ENCODE assay signal across 25 mouse cellular contexts in the genomic region with DNA sequence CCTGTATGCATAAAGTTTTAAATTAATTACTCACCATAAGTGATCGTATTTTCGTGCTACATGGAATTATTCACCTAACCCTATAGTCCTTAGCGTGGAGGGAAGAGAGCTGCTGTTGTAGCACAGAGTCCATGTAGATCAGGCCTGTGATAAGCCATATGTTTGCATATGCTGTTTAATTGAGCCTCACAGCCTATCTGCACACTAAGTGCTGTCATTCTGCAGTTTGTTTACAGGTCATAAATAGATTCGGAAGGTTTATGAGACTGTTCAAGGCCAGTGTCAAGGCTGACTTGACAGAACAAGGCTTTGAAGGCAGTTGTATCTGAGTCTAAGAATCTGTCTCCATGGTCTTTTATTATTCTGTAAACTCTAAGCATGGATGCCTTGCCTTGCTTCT.
"Had no signal": no experiment of that assay in that cellular context is flagged by ENCODE, and none has a peak within 500 bp of the region (broad histone marks: within the 10 kb centered on the region; RNA-seq: fewer than 3 reads in every experiment).

No protein-coding gene starts in this region.

- H3K9ac ChIP-seq: heart, embryonic 12.5 days; hindbrain, embryonic 13.5 days; hindbrain, embryonic 15.5 days; kidney, embryonic 15.5 days; limb, embryonic 13.5 days; limb, embryonic 15.5 days; liver, embryonic 12.5 days; liver, embryonic 14.5 days had no signal

- H3K4me2 ChIP-seq: heart, embryonic 12.5 days; hindbrain, embryonic 13.5 days; hindbrain, embryonic 15.5 days; kidney, embryonic 15.5 days; limb, embryonic 13.5 days; limb, embryonic 15.5 days; liver, embryonic 12.5 days had no signal

- H3K4me1 ChIP-seq: heart, embryonic 10.5 days; heart, embryonic 12.5 days; hindbrain, embryonic 13.5 days; hindbrain, embryonic 15.5 days; kidney, embryonic 15.5 days; limb, embryonic 13.5 days; limb, embryonic 15.5 days; liver, embryonic 12.5 days had no signal

- DNase-seq: gastrocnemius, postnatal 14 days; gastrocnemius, postnatal 36 days; heart, adult 18-20 months; heart, postnatal 10 days; heart, postnatal 36 days; kidney, adult 11 months; kidney, adult 2 months; kidney, adult 9 months; kidney, postnatal 14 days; kidney, postnatal 36 days; layer of hippocampus, postnatal 36 days; left cerebral cortex, postnatal 4 days; lung, adult 18-20 months had no signal

- H3K36me3 ChIP-seq: heart, embryonic 10.5 days; heart, embryonic 12.5 days; hindbrain, embryonic 13.5 days; hindbrain, embryonic 15.5 days; kidney, embryonic 15.5 days; limb, embryonic 13.5 days; limb, embryonic 15.5 days; liver, embryonic 12.5 days had no signal

- H3K27ac ChIP-seq: heart, embryonic 10.5 days; hindbrain, embryonic 13.5 days; hindbrain, embryonic 15.5 days; hindbrain, postnatal 0 days; kidney, embryonic 15.5 days; kidney, postnatal 0 days; layer of hippocampus, adult 2 months; limb, embryonic 13.5 days; limb, embryonic 15.5 days; liver, embryonic 12.5 days; liver, embryonic 14.5 days had no signal

- H3K4me3 ChIP-seq: heart, embryonic 10.5 days; heart, embryonic 12.5 days; hindbrain, embryonic 13.5 days; hindbrain, embryonic 15.5 days; kidney, embryonic 15.5 days; layer of hippocampus, adult 2 months; limb, embryonic 13.5 days; limb, embryonic 15.5 days; liver, embryonic 12.5 days had no signal

- H3K27me3 ChIP-seq: heart, embryonic 12.5 days; hindbrain, embryonic 13.5 days; hindbrain, embryonic 15.5 days; kidney, embryonic 15.5 days; limb, embryonic 13.5 days; limb, embryonic 15.5 days; liver, embryonic 12.5 days had no signal

- ATAC-seq: hindbrain, postnatal 0 days; liver, embryonic 12.5 days had no signal

- H3K9me3 ChIP-seq: heart, embryonic 10.5 days; heart, embryonic 12.5 days; hindbrain, embryonic 13.5 days; hindbrain, embryonic 15.5 days; kidney, embryonic 15.5 days; limb, embryonic 13.5 days; limb, embryonic 15.5 days; liver, embryonic 12.5 days had no signal
